Mouse (Mus musculus) megakaryocyte, adult 5-6 weeks (primary cell): ENCODE results near the gene Epn2. TPM values are rescaled to one million over a fixed set of nuclear protein-coding genes. Genes with fewer than 3 reads are reported as not detected.

Experiments
- ATAC-seq: 2 replicates; pipeline ENCODE4 v1.8.0; 2016; ENCODE audit warnings: mild to moderate bottlenecking, inconsistent platforms; ENCODE audit not compliant: poor library complexity, severe bottlenecking
- total RNA-seq, 2 experiments: library from RNA; stranded (forward) in 1 of 2; stranded (reverse) in 1 of 2; fragments of 153-499, 151-499 nt in 1 of 2; fragments of 221-1000, 200-1000 nt in 1 of 2; gene quantifications; 2 replicates each; pipeline versions ENCODE4 v1.2.3 to v1.2.4; 2015 to 2017

Gene Epn2
- total RNA-seq, 2 experiments from 2014 or later = 0.04 TPM; not detected in 1

DNA sequence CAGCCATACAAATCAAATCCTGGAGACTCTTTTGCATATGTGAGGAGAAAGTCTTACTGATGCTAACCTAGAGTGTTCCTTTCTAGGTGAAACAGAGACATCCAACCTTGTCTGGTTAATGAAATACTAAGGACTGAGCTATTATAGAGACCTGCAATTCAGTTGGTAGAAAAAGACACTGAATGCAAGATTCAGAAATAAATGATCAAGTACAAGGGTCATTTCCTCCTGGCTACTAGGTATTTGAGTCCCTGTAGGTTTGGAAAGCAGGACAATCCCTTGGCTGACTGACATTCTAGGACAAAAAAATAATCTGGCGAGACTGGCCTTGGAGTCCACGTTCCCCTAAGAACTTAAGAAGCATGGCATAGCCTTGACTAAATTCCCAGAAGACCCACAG lies 33.9 kb downstream of the Epn2 start:
- ATAC-seq = no peak

DNA sequence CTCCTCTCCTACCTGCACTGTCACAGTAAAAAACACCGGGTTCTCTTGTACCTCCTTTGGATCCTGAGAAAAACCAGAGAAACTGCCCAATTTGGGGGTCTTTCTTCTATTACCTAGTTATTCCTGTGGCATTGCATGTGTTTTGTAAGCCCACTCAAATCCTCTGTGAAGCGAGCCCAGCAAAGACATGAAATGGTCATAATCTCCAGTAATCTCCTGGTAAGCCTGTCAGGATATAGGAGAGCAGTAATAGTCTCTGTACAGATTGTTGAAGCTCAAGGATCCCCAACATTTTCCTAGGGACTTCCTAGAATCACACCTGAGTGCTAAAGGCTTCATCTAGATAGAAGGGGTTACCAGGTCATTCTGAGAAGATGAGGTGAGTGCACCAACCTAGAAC lies 38.4 kb downstream of the Epn2 start:
- no peak for ATAC-seq

DNA sequence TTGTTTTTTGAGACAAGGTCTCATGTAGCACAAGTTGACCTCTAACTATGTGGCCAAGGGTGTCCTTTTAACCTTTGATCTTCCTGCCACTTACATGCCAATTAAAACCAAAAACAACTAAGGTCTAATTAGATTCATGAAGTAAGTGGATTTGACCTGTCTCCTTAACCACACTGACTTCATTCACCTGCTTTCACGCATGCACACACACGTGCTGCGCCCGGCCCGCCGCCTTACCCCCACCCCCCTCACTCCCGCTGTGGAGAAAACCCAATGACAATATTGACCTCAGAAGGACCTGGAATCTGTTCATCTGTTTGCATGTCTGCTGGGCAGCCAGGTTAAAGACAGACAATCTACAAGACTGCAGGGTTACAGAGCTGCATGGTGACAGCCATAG lies 38.8 kb downstream of the Epn2 start:
- ATAC-seq = no peak

DNA sequence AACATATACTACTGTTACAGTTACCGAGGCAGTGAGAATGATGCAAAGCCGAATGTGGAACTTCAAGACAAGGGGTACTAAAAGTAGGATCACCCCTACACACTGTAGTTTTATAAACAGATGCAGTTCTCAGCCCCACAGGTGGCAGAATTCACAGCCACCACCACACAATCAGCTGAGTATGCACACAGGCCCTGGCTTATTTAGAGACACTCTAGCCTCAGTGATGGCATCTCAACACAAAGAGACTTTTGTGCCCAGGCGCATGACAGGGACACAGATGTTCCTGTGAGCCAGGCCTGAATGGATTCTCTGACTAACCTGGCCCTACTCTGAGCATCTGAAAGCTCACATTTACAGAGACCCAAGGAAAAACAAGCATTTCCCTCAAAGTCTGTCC lies 42.1 kb downstream of the Epn2 start:
- no peak for ATAC-seq

DNA sequence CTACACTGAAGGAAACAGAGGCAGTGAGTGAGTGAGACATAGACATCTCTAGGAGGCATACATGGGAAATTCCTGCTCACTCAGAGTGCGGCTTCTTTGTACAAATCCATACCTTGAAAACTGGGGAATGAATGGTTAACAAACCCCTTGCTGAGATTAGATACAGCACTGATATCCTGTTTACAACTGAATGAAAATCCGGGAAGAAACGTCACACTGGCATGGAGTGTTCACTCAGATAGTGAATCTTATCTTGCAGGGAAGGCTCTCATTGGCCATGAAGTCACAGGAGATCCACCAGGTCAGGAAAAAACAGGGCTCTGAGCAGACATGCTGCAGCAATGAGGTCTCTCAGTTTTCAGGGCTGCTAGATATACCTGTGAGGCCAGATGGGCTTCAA lies 42.5 kb downstream of the Epn2 start:
- ATAC-seq = no peak

DNA sequence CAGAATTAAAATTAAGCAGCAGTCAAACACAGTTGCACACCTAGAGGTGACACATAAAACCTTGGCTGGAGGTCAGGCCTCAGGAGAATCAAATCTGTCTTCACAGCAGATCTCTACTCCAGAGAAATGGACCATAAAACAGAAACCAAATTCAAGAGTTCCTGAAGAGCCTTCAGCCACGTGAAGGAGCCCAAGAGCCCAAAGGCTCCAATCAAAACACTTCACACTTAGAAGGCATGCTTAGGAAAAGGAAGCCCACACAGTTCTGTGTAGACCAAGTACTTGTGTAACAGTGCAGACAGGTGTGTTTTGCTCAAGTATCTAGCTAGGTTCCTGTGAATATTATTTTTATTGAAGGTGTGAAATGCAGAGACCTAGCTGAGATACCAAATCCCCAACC lies 44.0 kb downstream of the Epn2 start:
- no peak for ATAC-seq

DNA sequence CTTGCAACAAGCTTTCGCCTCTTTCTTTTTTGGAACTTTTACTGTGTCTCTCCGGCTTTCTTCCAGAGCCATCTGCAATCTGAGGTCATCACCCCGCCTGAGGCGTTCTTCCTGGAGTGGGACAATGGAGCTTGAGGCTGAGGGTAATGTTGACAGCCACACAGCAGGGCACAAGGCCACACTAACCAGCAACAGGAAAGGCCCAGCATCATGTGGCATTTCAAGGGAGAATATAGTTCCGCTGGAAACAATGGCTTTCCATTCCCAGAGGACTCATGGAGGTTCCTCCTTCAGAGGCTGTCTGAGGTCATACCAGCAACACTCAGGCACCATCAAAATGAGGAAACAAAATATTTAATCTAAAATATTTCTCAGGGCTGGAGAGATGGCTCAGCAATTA lies 45.9 kb downstream of the Epn2 start:
- ATAC-seq = no peak

DNA sequence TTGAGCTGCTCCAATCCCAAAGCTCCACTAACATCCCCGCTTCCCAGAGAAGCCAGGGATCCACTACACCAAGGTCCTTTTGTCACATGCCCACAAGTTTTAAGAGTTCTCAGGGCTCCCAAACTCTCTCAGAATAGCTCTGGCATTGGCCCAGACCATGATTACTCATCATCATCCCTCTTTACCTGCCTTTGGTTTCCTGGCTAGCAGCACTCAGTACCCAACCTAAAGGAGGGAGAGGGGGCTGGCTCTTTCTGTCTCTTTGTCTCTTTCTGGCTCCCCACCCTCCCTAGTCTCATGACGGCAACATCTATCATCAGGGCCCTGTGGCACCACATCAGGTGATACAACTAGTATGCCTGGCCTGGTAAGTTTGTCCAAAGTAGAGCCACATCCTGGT lies 46.7 kb downstream of the Epn2 start:
- ATAC-seq = no peak

DNA sequence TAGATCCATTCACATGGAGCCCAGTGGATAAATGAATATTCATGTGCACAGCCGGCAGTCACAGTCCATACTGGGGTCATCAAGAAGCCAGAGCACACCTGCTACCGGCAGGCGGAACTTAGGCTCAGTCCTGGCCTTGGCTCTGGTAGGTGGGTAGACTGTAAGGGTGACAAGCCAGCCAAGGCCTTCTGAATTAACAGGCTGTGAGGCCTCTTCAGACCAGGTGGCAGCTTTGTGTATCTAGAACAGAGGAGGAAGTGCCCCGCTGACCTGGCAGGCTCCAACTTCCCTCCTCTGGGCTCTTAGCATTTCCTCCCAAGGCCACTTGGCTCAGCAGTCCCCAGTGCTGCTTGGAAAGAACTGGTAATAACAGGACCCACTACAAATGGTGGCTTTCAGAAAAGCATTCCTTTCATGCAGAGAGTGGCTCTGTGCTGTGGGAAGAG lies 50.2 kb downstream of the Epn2 start:
- no peak for ATAC-seq

DNA sequence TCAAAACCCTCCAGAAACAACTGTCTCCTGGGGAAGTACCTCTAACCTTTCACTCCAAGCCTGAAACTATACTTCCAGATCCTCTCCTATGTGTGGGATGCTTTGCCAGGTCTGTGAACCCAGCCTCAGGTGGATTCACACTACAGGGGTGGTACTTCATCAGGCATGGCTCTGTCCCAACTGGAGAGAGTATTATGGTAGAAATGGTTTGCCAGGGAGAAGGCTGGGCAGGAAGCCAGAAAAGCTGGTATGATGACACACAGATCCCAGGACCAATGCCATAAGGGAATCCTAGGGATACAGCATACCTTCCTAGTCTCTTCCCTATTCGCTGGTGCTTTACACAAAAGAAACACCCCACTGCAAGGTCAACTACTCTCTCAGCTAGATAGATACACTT lies 52.6 kb downstream of the Epn2 start:
- no peak for ATAC-seq

DNA sequence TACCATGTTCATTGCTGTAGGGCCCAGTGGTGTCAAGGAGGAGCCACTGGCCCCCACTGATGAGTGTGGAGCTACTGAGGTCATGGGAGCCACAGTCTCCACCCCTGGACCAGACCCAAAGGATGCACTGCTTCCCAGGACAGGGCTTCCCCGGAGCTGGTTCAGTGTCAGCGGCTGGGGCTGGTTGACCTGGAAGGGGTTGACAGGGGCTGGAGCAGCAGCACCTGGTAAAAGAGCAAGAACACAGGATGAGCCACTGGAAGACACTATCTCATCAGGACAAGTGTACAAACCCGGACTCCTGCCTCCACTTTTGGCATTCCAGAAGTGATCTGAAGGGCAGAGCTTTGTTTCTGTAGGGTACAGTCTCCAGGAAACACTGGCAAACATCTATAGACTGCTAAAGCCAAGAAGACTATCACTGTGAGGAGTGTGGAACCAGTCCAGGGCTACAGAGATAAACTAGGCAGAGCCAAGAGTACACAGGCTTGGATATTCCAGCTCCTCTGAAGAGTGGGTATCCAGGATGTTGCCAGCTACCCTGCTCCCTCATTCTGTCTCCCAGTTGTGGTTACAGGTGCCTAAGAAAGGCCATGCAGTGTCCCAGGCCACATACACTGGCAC lies 59.9 kb downstream of the Epn2 start:
- ATAC-seq = no peak

DNA sequence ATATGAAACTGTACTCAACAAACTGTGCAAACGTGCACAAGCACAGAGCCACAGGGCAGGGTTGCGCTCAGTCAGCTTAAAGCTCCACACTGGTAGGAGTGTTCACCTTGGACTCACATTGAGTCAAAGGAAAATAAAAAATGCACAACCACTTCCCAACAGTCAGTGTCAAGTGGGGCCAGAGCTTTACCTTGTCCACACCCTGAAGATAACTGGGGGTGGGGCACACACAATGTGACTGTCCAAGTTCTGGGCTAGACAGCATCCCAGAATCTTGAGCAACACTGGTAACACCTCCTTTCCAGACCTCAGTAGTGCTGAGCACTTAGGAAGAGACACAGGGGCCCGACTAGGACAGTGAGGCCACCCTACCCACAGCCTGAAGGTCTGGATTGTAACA lies 60.6 kb downstream of the Epn2 start:
- ATAC-seq = no peak

DNA sequence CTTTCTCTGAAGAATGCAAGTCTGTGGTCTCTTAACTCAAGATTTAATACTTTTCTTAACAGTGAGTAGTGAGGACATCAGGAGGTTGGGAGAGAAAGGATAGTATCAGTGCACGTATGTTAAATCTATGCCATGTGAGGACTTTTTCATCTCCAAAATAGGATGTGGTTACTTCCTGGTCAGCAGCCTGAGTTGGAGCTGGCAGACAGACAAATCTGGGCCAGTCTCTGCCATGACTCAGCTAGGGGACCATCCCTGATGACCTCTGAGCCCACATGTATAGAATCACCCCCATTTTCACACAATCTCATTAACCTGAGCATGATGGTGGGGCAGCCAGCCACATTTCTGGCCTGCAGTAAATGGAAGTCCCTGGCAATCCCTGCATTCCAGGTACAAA lies 61.5 kb downstream of the Epn2 start:
- ATAC-seq = no peak

DNA sequence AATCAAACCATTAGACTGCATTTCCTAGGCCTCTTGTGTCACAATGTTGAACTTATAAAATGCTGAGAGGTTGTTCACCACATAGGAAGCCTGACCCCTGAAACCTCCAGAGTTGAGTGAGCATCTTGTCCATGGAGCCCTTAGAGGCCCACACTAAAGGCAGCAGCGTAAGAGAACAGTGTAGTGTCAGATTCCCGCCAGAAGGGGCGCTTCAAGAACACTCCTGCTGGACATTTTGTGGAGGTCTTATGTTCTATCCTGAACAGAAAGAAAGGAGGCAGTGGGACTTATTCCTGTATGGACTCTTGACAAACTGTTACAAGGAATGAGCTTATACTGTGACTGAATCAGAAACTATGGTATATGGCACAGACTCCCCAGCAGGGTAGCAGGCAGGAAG lies 64.5 kb downstream of the Epn2 start:
- ATAC-seq = no peak

DNA sequence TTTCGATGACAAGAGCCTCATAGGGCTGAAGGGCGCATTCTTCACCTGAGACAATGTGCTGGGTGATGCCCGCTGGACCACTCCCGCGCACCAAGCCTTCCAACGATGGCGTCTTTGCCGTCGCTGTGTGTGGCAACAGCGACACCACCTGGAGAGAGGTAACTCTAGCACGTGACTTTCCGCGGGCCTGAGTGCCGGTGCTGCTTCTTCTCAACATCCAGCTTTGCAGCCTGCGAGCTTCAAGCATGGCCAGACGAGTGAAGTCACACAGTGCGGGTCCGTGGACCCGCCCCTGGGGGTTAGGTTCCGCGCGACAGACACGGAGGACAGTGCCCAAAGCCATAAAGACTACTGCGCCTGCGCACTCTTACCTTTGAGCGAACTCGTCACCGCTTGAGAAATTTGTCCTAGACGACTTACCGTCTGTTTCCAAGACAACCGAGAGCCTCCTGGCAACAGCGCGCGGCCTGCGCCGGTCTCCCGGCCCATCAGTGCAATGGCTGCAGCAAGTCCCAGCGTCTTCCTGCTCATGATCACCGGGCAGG lies 74.7 kb downstream of the Epn2 start, which contains the start of gene B9d1:
B9d1 (plus strand) TSS at position 432 of the 545 bp plus-strand sequence.
- ATAC-seq = peak; percentile 95

DNA sequence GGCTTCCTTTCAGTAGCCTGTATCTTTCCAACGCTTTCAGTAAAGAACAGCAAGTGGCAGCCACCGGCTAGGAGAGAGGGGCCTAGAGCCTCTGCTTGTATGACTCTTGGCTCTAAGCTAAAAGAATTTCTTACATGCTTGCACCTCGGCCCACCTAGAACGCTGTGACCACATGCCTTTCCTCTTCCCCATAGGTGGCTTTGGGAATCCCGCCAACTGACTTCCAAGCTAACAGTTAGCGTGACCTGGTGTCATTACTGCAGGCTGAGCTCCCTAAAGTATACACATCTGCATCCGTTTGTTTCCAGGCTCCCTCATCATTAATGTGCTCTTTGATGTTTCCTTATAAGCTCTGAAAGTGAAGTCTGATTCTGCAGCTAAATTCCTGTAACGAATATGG lies 75.6 kb downstream of the Epn2 start:
- no peak for ATAC-seq

DNA sequence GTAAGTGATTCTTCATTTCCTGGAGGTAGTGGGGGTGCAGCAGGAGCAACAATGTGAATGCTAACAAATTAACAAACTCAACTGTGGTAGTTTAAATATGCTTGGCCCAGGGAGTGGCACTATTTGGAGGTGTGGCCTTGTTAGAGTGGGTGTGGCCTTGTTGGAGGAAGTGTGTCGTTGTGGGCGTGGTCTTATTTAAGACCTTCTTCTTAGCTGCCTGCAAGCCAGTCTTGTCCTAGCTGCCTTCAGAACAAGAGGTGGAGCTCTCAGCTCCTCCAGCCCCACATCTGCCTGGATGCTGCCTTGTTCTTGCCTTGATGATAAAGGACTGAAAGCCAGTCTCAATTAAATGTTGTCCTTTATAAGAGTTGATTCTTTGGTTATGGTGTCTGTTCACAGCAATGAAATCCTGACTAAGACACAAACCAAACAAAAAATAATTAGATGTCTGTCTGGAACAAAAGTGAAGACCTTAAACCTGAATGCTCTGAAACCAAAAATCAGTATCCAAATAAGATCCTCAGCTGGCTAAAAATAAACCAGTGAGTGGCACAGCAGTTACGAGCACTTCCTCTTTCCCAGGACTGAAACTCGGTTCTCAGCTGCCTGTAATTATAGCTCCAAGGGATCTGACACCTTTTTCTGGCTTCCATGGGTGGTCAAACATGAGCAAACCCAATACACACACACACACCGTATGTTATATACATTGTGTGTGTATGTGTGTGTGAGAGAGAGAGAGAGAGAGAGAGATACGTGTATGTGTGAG lies 80.6 kb downstream of the Epn2 start:
- ATAC-seq = peak; percentile 56; the same call in 1 of the 2 replicates

DNA sequence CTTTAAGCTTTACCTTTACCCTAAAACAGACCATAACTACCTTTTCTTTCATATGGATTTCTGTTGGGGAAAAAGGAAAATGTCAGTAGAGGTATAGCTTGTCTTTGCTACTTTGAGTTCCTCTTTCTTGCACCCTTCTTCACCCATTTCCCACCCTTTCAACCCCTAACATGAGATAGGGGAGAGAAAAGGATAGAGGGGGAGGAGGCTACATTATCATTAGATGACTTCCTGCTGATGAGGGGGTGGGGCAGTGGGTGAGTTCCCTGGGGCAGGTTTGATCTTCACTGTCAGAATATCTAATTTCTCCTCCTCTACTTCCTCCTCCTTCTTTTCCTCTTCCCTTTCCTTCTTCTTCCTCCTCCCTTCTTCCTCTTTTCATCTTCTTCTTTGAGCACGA lies 82.0 kb downstream of the Epn2 start:
- ATAC-seq = no peak

DNA sequence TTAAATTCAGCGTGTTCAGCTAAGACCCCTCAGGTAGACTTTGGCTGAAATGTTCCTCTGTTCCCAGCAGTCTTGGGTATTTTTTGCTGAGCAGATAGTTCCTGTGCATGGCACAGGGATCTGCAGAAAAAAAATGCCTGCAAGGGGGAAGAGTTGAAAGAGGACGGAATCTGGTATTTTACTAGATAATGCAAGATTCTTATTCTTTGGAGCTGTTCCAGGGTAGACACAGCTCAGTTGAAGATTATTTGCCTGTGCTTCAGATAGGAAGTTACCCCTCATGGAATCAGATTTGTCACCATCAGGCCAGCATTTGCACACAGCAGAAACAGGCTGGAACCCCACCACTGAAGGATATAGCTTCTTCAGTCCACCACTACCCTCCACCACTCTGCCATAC lies 84.0 kb downstream of the Epn2 start:
- ATAC-seq = no peak

DNA sequence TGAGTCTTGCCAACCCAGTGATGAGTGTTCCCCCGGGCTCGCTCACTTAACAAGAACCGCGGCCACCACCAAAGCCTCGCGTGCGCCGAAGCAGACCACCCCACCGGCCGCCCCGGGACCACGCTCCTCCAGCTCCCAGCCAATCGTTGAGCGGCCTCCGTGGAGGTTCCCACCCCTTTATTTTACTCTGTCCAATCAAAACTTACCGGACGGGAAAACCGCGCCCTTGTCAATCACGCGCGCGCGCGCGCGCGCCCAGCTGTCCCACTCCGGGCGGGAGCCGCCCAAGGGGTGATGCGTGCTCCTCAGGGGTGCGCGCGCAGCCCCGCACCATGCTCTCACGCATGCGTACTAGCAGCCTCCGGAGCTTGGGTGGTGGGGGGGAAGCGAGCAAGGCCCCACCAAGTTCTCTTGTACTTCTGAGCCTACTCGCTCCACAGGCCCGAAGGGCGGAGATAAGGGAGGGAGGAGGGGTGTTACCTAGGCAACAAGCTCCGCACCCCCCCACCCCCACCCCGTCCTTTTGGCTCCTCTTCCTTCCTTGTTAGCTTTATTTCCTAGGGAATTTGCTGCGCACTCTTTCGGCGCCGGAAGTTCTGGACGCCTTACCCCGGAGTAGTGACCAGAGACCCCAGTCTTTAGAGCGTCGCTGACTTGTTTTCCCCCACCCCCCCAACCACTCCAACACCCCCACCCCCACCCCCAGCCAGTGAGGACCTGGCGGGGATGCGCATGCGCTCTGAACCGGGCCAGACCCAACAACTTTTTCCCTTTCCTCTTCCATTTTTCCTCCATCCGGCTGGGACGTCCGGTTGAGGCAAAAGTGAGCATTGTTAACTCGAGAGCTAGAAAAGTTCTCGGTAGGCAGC lies 85.1 kb downstream of the Epn2 start, which contains the start of gene Mapk7:
Mapk7 (minus strand) TSS at position 278 of the 869 bp plus-strand sequence.
- ATAC-seq = peak; percentile 87

DNA sequence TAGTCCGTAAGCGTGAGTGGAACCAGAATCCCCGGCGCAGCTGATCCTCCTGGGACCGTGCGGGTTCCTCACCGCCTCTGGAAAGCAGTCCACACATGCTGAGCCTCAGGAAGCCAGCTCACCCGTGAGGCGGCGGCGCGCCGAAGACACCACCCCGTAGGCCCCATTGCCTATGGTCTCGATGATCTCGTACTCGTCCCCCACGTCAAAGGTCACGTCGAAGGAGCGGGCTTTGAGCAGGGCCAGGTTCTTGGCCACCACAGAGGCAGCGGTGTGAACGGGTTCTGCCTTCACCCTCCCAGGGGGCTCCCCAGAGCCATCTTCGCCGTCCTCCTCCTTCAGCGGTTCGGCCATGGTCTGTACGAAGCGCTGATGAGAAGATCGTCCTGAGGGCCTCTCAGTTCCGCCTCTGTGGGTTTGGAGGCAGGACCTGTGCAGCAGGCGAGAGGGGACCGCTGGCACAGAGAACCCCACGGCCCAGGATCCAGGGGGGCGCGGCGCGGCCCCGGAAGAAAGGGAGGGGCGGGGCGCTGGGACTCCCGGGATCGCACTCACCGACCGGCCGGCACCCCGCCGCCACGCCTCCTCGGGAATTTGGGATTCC lies 85.9 kb downstream of the Epn2 start:
- peak; percentile 55 for ATAC-seq
